Mouse (Mus musculus): ENCODE results near the gene Trub1. TPM values are rescaled to one million over a fixed set of nuclear protein-coding genes. Genes with fewer than 3 reads are reported as not detected.

The Trub1 gene
- polyA plus RNA-seq (2014; fragmentation: Illumina TruSeq; extraction: RNeasy Lipid Tissue Mini Kit (QIAGEN cat#74804); ENCODE audit: low read depth, low replicate concordance), result 15.8 TPM

DNA sequence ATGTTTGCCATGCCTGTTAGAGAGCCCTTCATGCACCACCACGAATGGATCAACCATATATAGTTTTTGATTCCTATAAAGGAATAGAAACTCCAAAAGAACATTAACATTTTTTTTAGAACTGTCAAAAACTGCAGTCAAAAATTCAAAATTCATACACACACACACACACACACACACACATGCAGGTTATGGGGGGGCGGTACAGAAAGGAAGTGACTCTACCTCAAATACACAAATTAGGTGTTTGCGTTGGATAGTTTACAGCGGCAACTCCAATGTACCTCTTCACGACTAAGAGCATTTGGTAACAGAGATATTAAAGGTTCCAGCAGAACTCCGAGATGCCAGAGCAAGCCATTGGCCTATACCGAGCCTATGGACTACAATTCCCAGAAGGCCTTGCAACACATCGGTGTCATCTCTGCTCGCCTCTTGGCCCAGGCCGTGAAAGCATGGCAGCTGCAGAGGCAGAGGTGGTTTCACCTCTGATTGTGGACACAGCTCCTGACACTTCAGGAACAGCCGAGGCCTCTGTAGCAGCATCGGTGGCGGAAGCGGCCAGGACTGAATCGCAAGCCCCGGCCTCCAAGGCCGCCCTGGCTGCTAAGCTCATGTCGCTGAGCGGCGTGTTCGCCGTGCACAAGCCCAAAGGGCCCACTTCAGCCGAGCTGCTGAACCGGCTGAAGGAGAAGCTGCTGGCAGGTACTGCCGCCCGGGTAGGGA lies at the start of gene Trub1:
Trub1 (plus strand) TSS at position 421 of the 726 bp plus-strand sequence.

Other genes starting within 250 kb of the Trub1 start
- gene Ablim1, start 138.0 kb upstream of the Trub1 start, polyA plus RNA-seq (2014; fragmentation: Illumina TruSeq; extraction: RNeasy Lipid Tissue Mini Kit (QIAGEN cat#74804); ENCODE audit: low read depth, low replicate concordance), result 129 TPM
- gene Fam160b1, start 92.2 kb upstream of the Trub1 start, polyA plus RNA-seq (2014; fragmentation: Illumina TruSeq; extraction: RNeasy Lipid Tissue Mini Kit (QIAGEN cat#74804); ENCODE audit: low read depth, low replicate concordance), result 20.6 TPM
- gene Atrnl1, start 158.1 kb downstream of the Trub1 start, polyA plus RNA-seq (2014; fragmentation: Illumina TruSeq; extraction: RNeasy Lipid Tissue Mini Kit (QIAGEN cat#74804); ENCODE audit: low read depth, low replicate concordance), result 77.2 TPM

All from sigmoid colon, adult 10 weeks (tissue).